ENCODE assay signal across 8 mouse cellular contexts in genomic region chr9:102725958-102726654, GRCm38 (mm10). TPM values are rescaled to one million over a fixed set of nuclear protein-coding genes. Genes with fewer than 3 reads are reported as not detected.
DNase-seq lines count a peak whose midpoint lies in the region; ATAC-seq and TF ChIP-seq lines count a peak whose summit lies in the region.

No protein-coding gene starts in this region.

- peak overlapping the region; percentile 43; the same call in 1 of the 2 replicates for H3K27ac ChIP-seq in hindbrain, postnatal 0 days
- H3K27ac ChIP-seq in limb, embryonic 13.5 days: peak overlapping the region; percentile 87
- peak overlapping the region; percentile 74 for H3K27ac ChIP-seq in midbrain, embryonic 16.5 days (ENCODE audit: low read length)

- H3K4me1 ChIP-seq in hindbrain, postnatal 0 days (ENCODE audit: insufficient read depth, low read length): peaks cover 44% of the 10 kb centered on the region
- peaks cover 78% of the 10 kb centered on the region for H3K4me1 ChIP-seq in limb, embryonic 13.5 days
- peaks cover 52% of the 10 kb centered on the region for H3K4me1 ChIP-seq in midbrain, embryonic 16.5 days (ENCODE audit: control insufficient read depth, insufficient read depth, low read length)

- peak; percentile 96 for DNase-seq in adrenal gland, adult 2 months
- peak; percentile 94 for DNase-seq in embryo, embryonic 11 days
- DNase-seq in gastrocnemius, postnatal 25 days: peak; percentile 95
- DNase-seq in hindbrain, postnatal 0 days (ENCODE audit: low spot score): peak; percentile 86
- peak; percentile 88 for DNase-seq in testis, postnatal 10 days (ENCODE audit: low spot score)
- DNase-seq in spleen, postnatal 14 days (ENCODE audit: low spot score in 2 of 2): no peak

- no peak; the same call in 1 of the 2 replicates for TF ChIP-seq CTCF in hindbrain, postnatal 0 days (IDR thresholded peaks at IDR 0.05; ENCODE audit: low read depth)

- H3K9ac ChIP-seq in hindbrain, postnatal 0 days (replicated peaks; ENCODE audit: low read length): peak overlapping the region; percentile 35; the same call in 1 of the 2 replicates
- H3K9ac ChIP-seq in limb, embryonic 13.5 days: peak overlapping the region; percentile 27; the same call in 1 of the 2 replicates
- H3K9ac ChIP-seq in midbrain, embryonic 16.5 days (ENCODE audit: low read depth, low read length): no peak overlapping the region

- H3K27me3 ChIP-seq in hindbrain, postnatal 0 days (ENCODE audit: insufficient read depth, low read length): no peaks in the 10 kb centered on the region
- no peaks in the 10 kb centered on the region for H3K27me3 ChIP-seq in limb, embryonic 13.5 days
- H3K27me3 ChIP-seq in midbrain, embryonic 16.5 days (ENCODE audit: control insufficient read depth, insufficient read depth, low read depth, low read length): no peaks in the 10 kb centered on the region

- H3K36me3 ChIP-seq in hindbrain, postnatal 0 days (ENCODE audit: insufficient read depth, low read length): peaks cover 69% of the 10 kb centered on the region
- H3K36me3 ChIP-seq in limb, embryonic 13.5 days: peaks cover 98% of the 10 kb centered on the region
- H3K36me3 ChIP-seq in midbrain, embryonic 16.5 days (ENCODE audit: control insufficient read depth, insufficient read depth, low read length): peaks cover 52% of the 10 kb centered on the region

- ATAC-seq in hindbrain, postnatal 0 days: peak; percentile 41; the same call in 1 of the 2 replicates
- peak; percentile 85 for ATAC-seq in limb, embryonic 13.5 days (ENCODE audit: low FRiP score, low read depth)
- peak; percentile 26; the same call in 1 of the 2 replicates for ATAC-seq in midbrain, embryonic 16.5 days

- WGBS in hindbrain, postnatal 0 days: 5% methylated on average over 21 of the region's 22 CpGs
- under 1% methylated on average over 20 of the region's 22 CpGs for WGBS in limb, embryonic 13.5 days
- 2% methylated on average over 20 of the region's 22 CpGs for WGBS in midbrain, embryonic 16.5 days

- H3K4me2 ChIP-seq in hindbrain, postnatal 0 days (ENCODE audit: low read depth, low read length): peak overlapping the region; percentile 31; the same call in 1 of the 2 replicates
- H3K4me2 ChIP-seq in limb, embryonic 13.5 days (replicated peaks): peak overlapping the region; percentile 74
- H3K4me2 ChIP-seq in midbrain, embryonic 16.5 days (ENCODE audit: low read length): peak overlapping the region; percentile 38

- H3K9me3 ChIP-seq in hindbrain, postnatal 0 days (ENCODE audit: low read length): no peaks in the 10 kb centered on the region
- no peaks in the 10 kb centered on the region for H3K9me3 ChIP-seq in limb, embryonic 13.5 days
- H3K9me3 ChIP-seq in midbrain, embryonic 16.5 days (replicated peaks; ENCODE audit: control insufficient read depth, low read length, poor library complexity, severe bottlenecking): no peaks in the 10 kb centered on the region

- H3K4me3 ChIP-seq in hindbrain, postnatal 0 days (ENCODE audit: low read length): no peak overlapping the region
- peak overlapping the region; percentile 25 for H3K4me3 ChIP-seq in limb, embryonic 13.5 days
- no peak overlapping the region for H3K4me3 ChIP-seq in midbrain, embryonic 16.5 days (ENCODE audit: low read depth, low read length)

RNA-seq across cellular contexts. Expression of gene Amotl2, which starts 9.6 kb away (rescaled TPM):
- 100 to 1,000 TPM; 154 to 186 TPM for total RNA-seq in adrenal gland, adult 2 months (2021)
- polyA plus RNA-seq in adrenal gland, adult 2 months (2012; rRNA removed): 116 and 153 TPM in 2 replicates
- total RNA-seq in gastrocnemius, postnatal 25 days (2021): 10 to 100 TPM; 13.6 to 20.3 TPM
- total RNA-seq in hindbrain, postnatal 0 days (2014; rRNA removed): 116 and 162 TPM in 2 replicates
- polyA plus RNA-seq in hindbrain, postnatal 0 days (2015; fragmentation: Nextera tagmentation; extraction: Ambion mirVana): 27.3 and 31.0 TPM in 2 replicates
- polyA plus RNA-seq in limb, embryonic 13.5 days (2015; fragmentation: Nextera tagmentation; extraction: Ambion mirVana): 66.8 and 71.3 TPM in 2 replicates
- 58.4 and 62.9 TPM in 2 replicates for polyA plus RNA-seq in midbrain, embryonic 16.5 days (2015; fragmentation: Nextera tagmentation; extraction: Ambion mirVana)

Comparison
In these comparisons a context has a peak if more than half of its experiments do, and no peak if none do; other contexts are left out.
1. DNase-seq: peak in adrenal gland, adult 2 months (single experiment), embryo, embryonic 11 days (single experiment), gastrocnemius, postnatal 25 days (single experiment), hindbrain, postnatal 0 days (single experiment) and testis, postnatal 10 days (single experiment); none in spleen, postnatal 14 days (0 of 2).
2. ATAC-seq: peak in every context shown above with its lines; median percentile 85 in limb, embryonic 13.5 days; 41 in hindbrain, postnatal 0 days; 26 in midbrain, embryonic 16.5 days.
3. Peak in every context shown above with its lines, with median percentiles within 50 percentile points of each other: H3K27ac ChIP-seq and H3K4me2 ChIP-seq.